Mouse (Mus musculus) megakaryocyte progenitor cell, adult 5-6 weeks (primary cell): ENCODE results near the gene Clspn. TPM values are rescaled to one million over a fixed set of nuclear protein-coding genes. Genes with fewer than 3 reads are reported as not detected.

ENCODE experiments used
- ATAC-seq: replicated peaks from 2 replicates; pipeline ENCODE4 v1.8.0; 2016; ENCODE audit warnings: mild to moderate bottlenecking, moderate TSS enrichment, inconsistent platforms; ENCODE audit not compliant: poor library complexity
- total RNA-seq, 2 experiments: library from RNA; stranded (forward) in 1 of 2; stranded (reverse) in 1 of 2; fragments of 157-497, 149-512 nt in 1 of 2; fragments of 200-1000 nt in 1 of 2; gene quantifications; 2 replicates each; pipeline versions ENCODE4 v1.2.3 to v1.2.4; 2015 to 2017

Gene Clspn
- total RNA-seq, 2 experiments from 2014 or later = 33.7 to 66.8 TPM

- no peak for ATAC-seq
Measured at GRCm38 (mm10) chr4:126553685-126554084, 3.0 kb upstream of the Clspn start.

- peak; percentile 59 for ATAC-seq
Measured at GRCm38 (mm10) chr4:126554462-126554861, 2.3 kb upstream of the Clspn start.

- ATAC-seq = no peak
Measured at GRCm38 (mm10) chr4:126563798-126564197, 7.1 kb downstream of the Clspn start.

DNA sequence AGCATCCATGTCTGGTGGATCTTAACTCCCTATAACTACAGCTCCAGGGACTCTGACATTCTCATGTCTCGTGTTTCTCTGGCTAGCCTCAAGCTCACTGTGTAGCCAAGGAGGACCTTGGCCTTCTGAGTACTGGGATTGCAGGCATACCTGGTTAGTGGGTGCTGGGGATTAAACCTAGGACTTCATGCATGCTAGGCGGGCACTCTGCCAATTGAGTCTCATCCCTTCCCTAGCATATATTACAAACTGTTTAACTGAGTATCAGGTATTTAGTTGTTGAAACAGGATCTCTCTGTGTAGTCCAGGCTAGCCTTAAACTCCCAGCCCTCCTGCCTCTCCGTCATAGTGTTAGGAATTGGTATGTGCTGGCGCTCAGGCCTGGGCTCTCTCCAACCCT is 10.5 kb downstream of the Clspn start:
- ATAC-seq = no peak

- no peak for ATAC-seq
Measured at GRCm38 (mm10) chr4:126569783-126570182, 13.0 kb downstream of the Clspn start.

DNA sequence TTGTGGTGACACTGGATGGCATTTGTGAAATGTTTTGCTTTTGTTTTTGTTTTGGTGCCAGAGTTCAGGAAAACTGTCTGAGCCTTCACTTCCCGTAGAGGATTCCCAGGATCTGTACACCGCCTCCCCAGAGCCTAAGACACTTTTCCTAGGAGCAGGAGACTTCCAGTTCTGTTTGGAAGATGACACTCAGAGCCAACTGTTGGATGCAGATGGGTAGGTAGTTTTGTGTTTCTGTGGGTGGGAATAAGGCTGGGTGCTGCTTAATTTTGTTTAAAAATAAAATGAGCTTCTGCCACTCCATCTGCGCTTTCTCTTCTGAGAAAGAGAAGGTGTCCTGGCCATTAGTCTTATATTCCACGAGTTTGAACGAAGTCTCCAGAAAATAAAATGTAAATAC is 19.5 kb downstream of the Clspn start:
- no peak for ATAC-seq

DNA sequence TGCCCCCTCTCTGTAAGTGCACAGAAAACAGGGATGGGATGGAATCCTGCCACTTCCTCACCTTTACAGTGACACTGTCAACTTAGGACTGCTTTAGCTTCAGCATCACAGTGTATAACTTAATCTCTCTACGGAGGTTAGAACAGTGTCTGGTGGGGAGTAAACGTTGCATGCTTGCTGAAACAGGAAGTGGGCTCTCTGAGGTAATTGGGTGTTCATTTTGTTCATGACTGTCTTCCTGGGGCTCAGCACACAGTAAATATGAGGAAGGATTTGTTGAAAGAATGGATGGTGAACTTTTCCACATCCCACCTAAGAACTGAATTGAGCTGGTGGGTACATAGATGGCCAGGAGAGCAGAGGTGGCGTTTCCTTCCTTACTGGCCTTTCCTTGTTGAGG is 21.2 kb downstream of the Clspn start:
- ATAC-seq = peak; percentile 70

GRCm38 (mm10) chr4:126579077-126579476 is 22.3 kb downstream of the Clspn start:
- no peak for ATAC-seq

GRCm38 (mm10) chr4:126585739-126586138 is 29.0 kb downstream of the Clspn start:
- no peak for ATAC-seq

DNA sequence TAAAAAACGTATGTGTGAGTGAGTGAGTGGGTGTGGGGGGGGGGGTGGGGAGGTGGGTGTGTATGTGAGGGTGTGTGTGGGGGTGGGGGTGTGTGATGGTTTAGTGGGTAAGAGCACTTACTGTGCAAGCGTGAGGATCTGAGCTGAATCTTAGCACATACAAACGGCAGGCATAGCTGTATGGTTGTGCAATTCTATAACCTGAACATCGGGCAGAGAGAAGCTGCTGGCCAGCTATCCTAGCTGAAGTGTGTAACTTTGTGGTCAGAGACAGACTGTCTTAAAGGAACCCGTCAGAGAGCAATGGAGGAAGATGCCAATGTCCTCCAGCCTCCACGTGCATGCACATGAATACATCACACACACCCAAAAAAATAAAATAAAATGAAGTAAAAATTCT is 35.3 kb downstream of the Clspn start:
- peak; percentile 83 for ATAC-seq

GRCm38 (mm10) chr4:126599971-126600754 is 43.4 kb downstream of the Clspn start:
- ATAC-seq = peak; percentile 88

DNA sequence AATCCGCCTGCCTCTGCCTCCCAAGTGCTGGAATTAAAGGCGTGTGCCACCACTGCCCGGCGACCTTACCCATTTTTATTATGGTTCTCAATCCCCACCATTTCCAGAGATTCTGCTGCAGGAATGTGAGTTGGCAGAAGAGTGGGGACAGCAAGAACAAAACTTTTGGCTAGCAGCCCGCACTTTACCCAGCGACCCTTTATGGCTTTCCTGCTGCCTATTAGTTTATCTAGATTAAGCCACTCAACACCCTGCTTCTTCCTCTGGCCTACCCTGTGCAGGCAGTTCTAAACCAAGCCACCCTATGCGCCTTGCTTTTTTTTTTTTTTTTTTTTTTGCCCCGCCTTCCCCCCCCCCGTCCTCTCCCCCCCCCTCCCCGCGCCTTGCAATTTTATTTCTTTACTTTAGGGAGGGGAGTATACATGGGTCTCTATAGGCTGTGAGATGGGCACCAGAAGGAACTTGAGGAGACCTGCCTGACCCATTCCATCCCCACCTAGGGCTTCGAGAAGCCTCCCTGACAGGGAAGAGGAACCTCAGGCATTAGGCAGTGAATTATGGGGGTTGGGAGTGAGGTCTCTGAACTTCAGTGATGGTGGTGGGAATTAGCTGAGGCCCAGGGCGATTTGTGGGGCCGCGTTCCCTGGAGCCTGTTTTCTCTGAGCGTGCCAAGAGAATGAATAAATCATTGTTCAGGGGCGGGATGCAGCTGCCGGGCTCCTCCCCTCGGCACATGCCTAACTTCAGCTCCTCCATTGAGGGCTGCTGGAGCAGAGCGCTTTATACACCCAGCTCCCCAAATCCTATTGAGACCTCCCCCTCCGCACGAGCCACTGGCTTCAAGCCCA is 45.1 kb downstream of the Clspn start:
- ATAC-seq = no peak

DNA sequence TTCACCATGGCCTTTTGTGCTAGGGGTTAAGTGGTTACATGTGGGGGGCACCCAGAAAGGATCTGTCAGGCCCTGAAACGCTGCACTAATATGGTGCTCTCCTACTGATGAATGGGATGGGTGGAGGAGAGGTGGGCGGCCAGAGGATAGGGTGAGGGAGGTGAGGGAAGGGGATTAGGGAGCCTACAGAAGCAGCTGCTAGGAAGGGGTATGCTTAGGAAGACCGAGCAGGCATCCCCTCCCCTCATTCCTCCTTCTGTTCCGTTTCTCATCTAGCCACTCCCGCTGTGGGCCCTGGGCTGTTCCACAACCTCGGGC is 45.7 kb downstream of the Clspn start:
- ATAC-seq = no peak

DNA sequence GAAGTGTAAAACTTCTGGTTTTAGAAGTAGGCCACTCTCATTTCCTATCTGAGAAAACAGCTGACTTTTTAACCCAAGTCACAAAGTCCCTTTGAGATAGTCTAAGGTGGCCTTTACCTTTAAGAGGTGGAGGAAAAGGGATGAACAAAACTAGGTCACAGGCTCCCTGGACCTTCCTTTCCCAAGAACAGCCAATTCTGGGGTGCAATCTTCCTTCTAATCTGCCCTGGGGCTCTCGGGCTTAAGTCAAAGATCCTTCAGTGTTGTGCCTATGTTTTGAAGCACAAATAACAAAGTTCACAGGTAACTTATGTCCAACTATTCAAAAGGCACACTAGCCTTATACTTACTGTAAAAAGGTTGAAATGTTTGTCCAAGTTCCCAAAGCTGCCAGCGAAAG is 47.4 kb downstream of the Clspn start:
- ATAC-seq = no peak

GRCm38 (mm10) chr4:126605751-126606150 is 49.0 kb downstream of the Clspn start:
- no peak for ATAC-seq

- ATAC-seq = peak; percentile 68
Measured at GRCm38 (mm10) chr4:126609606-126610181, 53.0 kb downstream of the Clspn start, which contains the start of gene 5730409E04Rik. TSS of gene 5730409E04Rik (plus strand) at chr4:126609818.

GRCm38 (mm10) chr4:126611991-126612390 is 55.3 kb downstream of the Clspn start:
- ATAC-seq = no peak

GRCm38 (mm10) chr4:126616312-126616711 is 59.6 kb downstream of the Clspn start:
- peak; percentile 43 for ATAC-seq

DNA sequence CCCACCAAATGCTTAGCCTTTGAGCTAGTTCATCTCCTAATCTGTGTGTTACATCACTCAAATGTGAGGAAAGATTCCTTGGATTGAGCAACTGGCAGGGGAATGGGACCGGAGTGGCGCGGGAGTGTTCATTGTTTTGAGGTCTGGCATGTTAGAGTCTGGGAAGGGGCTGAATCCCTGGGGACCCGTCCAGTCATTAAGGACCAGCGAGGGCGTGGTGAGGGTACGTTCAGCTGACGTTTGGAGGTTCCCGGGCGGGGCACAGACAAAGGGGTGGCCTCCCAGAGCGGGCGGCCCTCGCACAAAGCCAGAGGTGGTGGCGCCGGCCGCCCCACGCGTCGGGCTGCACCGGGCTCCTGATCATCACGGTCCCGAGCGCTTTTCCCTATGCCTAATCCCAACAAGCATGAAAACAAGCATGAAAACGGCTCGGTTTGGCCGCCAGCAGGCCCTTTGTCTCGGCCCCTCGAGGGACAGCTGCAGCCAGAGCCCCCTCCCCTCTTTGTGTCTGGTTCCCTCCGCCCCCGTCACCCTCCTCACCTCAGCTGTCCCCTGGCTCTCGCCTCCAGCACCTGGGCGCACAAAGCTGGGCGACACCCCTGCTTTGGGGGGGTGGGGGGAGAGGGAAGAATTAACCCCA is 63.1 kb downstream of the Clspn start:
- peak; percentile 44; the same call in 1 of the 2 replicates for ATAC-seq

DNA sequence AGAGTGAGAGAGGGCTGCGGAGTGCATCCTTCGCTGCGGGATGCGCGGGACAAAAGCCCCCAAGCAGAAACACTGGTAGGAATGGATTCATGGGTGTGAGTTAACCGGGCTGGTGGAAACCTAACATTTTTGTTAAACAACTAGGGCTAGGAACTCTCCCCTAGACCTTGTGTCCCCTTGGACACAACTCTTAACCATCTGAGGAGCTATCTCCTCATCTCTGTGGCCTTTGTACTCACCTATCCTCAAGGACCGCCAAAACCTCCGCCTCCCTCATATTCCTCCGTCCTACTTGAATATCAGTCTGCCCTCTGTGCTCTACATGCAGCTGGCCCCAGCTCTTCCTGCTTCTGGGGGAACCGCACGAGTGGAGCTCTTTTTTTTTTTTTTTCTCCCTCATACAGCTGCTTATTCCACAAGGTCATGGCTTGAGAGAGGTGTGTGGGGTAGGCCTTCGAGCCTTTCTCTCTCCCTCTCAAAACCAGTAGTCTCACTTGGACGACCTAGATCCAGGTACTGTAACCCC is 63.7 kb downstream of the Clspn start:
- 0 out of 2 replicates have a peak, but pooled peaks have one; percentile 21 for ATAC-seq
